Mouse (Mus musculus) hindbrain, embryonic 11.5 days (tissue): ENCODE measurements around the gene Eps8l1. TPM values are rescaled to one million over a fixed set of nuclear protein-coding genes. Genes with fewer than 3 reads are reported as not detected.
A peak's percentile ranks its signal among the peaks of the same experiment; 100 is the strongest.

ENCODE experiments used
- ATAC-seq: fragments of 200-750 bp; cut with Nextera tagmentation; 2 replicates; pipeline ENCODE4 v1.8.0; 2017; ENCODE audit warnings: mild to moderate bottlenecking, moderate TSS enrichment, moderate library complexity; ENCODE audit not compliant: low FRiP score
- DNase-seq: peaks from one replicate; pipeline ENCODE4 v3.0.0-alpha.2; 2015; ENCODE audit warnings: low spot score
- H3K27ac ChIP-seq: fragments of 300-500 bp; sonication (generic); 2 replicates; pipeline ENCODE4 v1.5.1; 2014; ENCODE audit warnings: mild to moderate bottlenecking, low read depth, low read length
- H3K27me3 ChIP-seq: fragments of 300-500 bp; sonication (generic); 2 replicates; pipeline ENCODE4 v1.6.1; 2014; ENCODE audit warnings: mild to moderate bottlenecking, low read length, moderate library complexity, mixed read lengths; ENCODE audit not compliant: control insufficient read depth, insufficient read depth
- H3K36me3 ChIP-seq: fragments of 300-500 bp; sonication (generic); 2 replicates; pipeline ENCODE4 v1.6.1; 2014; ENCODE audit warnings: mild to moderate bottlenecking, low read length, moderate library complexity, mixed read lengths; ENCODE audit not compliant: control insufficient read depth, insufficient read depth
- H3K4me1 ChIP-seq: fragments of 300-500 bp; sonication (generic); replicated peaks from 2 replicates; pipeline ENCODE4 v1.6.1; 2014; ENCODE audit warnings: low read length, mixed read lengths; ENCODE audit not compliant: control insufficient read depth, insufficient read depth
- H3K4me2 ChIP-seq: fragments of 300-500 bp; sonication (generic); replicated peaks from 2 replicates; pipeline ENCODE4 v1.6.1; 2014; ENCODE audit warnings: mild to moderate bottlenecking, low read depth, low read length
- H3K4me3 ChIP-seq: fragments of 300-500 bp; sonication (generic); 2 replicates; pipeline ENCODE4 v1.5.1; 2014; ENCODE audit warnings: low read depth, low read length
- H3K9ac ChIP-seq: fragments of 300-500 bp; sonication (generic); 2 replicates; pipeline ENCODE4 v1.6.1; 2014; ENCODE audit warnings: low read depth, low read length
- H3K9me3 ChIP-seq: fragments of 300-500 bp; sonication (generic); 2 replicates; pipeline ENCODE4 v1.6.1; 2016; ENCODE audit warnings: low read length; ENCODE audit not compliant: control insufficient read depth
- WGBS: fragments of 180-500 bp; shearing (Covaris S2); extraction: QIAGEN DNeasy Blood & Tissue Kit; methylation state at CpG from one replicate; pipeline ENCODE4 v1.1.7; 2014; 5-methylcytosine and 5-hydroxymethylcytosine counted together
- polyA plus RNA-seq: library from polyadenylated mRNA; unstranded; fragments of >200 nt; fragmentation: Nextera tagmentation; extraction: Ambion mirVana; gene quantifications from 2 replicates; pipeline ENCODE4 v1.2.1, GENCODE M21; 2014

The Eps8l1 gene
- polyA plus RNA-seq, 1 experiment from 2014 or later: 4.6 TPM

- Histone ChIP-seq H3K4me3 (no peak overlapping the region), H3K36me3 (peaks cover 7% of the 10 kb centered on the region), H3K27ac (no peak overlapping the region), H3K27me3 (no peaks in the 10 kb centered on the region), H3K4me1 (no peaks in the 10 kb centered on the region), H3K9ac (no peak overlapping the region), H3K4me2 (no peak overlapping the region), H3K9me3 (no peaks in the 10 kb centered on the region)
- DNase-seq (no peak), ATAC-seq (no peak)
- WGBS: 87% methylated on average over 2 of the region's 2 CpGs
Measured at GRCm38 (mm10) chr7:4437721-4438120, 22.8 kb upstream of the Eps8l1 start.

GRCm38 (mm10) chr7:4440549-4440948 is 19.9 kb upstream of the Eps8l1 start:
- H3K27me3 ChIP-seq: no peaks in the 10 kb centered on the region
- H3K9me3 ChIP-seq: no peaks in the 10 kb centered on the region
- 89% methylated on average over 10 of the region's 10 CpGs for WGBS
- ATAC-seq (no peak), DNase-seq (no peak)
- no peak overlapping the region for H3K27ac ChIP-seq
- H3K4me1 ChIP-seq: no peaks in the 10 kb centered on the region
- H3K4me3 ChIP-seq: no peak overlapping the region
- no peak overlapping the region for H3K4me2 ChIP-seq
- no peak overlapping the region for H3K9ac ChIP-seq
- H3K36me3 ChIP-seq: peaks cover 7% of the 10 kb centered on the region

GRCm38 (mm10) chr7:4445216-4445791 is 15.2 kb upstream of the Eps8l1 start, which contains the start of gene Rdh13:
Gene Rdh13, minus strand, starts transcription at chr7:4445649.
- Histone ChIP-seq H3K4me2 (peak within 1 kb of the TSS; percentile 59), H3K4me1 (no peaks in the 10 kb centered on the region), H3K9ac (peak within 1 kb of the TSS; percentile 79), H3K27me3 (no peaks in the 10 kb centered on the region), H3K9me3 (no peaks in the 10 kb centered on the region), H3K4me3 (peak within 1 kb of the TSS; percentile 74), H3K27ac (no peak within 1 kb of the TSS), H3K36me3 (peaks cover 7% of the 10 kb centered on the region)
- peak; percentile 97 for ATAC-seq
- peak; percentile 90 for DNase-seq
- under 1% methylated on average over 35 of the region's 35 CpGs for WGBS

- peaks cover 2% of the 10 kb centered on the region for H3K36me3 ChIP-seq
- H3K9me3 ChIP-seq: no peaks in the 10 kb centered on the region
- no peak overlapping the region for H3K4me2 ChIP-seq
- H3K4me3 ChIP-seq: no peak overlapping the region
- H3K4me1 ChIP-seq: no peaks in the 10 kb centered on the region
- no peak overlapping the region for H3K9ac ChIP-seq
- ATAC-seq: no peak
- no peak for DNase-seq
- no peaks in the 10 kb centered on the region for H3K27me3 ChIP-seq
- no peak overlapping the region for H3K27ac ChIP-seq
- 0% methylated on average over 1 of the region's 1 CpGs for WGBS
Measured at GRCm38 (mm10) chr7:4447138-4447537, 13.3 kb upstream of the Eps8l1 start.

GRCm38 (mm10) chr7:4448439-4448838 is 12.0 kb upstream of the Eps8l1 start:
- Histone ChIP-seq H3K4me3 (no peak overlapping the region), H3K27ac (no peak overlapping the region), H3K9me3 (no peaks in the 10 kb centered on the region), H3K27me3 (no peaks in the 10 kb centered on the region), H3K9ac (no peak overlapping the region), H3K4me2 (no peak overlapping the region), H3K36me3 (no peaks in the 10 kb centered on the region), H3K4me1 (no peaks in the 10 kb centered on the region)
- DNase-seq: no peak
- ATAC-seq: no peak
- WGBS: 90% methylated on average over 3 of the region's 3 CpGs

GRCm38 (mm10) chr7:4449211-4449610 is 11.3 kb upstream of the Eps8l1 start:
- Histone ChIP-seq H3K4me2 (no peak overlapping the region), H3K36me3 (no peaks in the 10 kb centered on the region), H3K27me3 (no peaks in the 10 kb centered on the region), H3K4me3 (no peak overlapping the region), H3K9me3 (no peaks in the 10 kb centered on the region), H3K27ac (no peak overlapping the region), H3K4me1 (no peaks in the 10 kb centered on the region), H3K9ac (no peak overlapping the region)
- ATAC-seq: no peak
- 17% methylated on average over 2 of the region's 2 CpGs for WGBS
- no peak for DNase-seq

- Histone ChIP-seq H3K4me1 (no peaks in the 10 kb centered on the region), H3K4me3 (no peak overlapping the region), H3K36me3 (no peaks in the 10 kb centered on the region), H3K9me3 (no peaks in the 10 kb centered on the region), H3K27ac (no peak overlapping the region), H3K4me2 (no peak overlapping the region), H3K9ac (no peak overlapping the region), H3K27me3 (no peaks in the 10 kb centered on the region)
- no peak for DNase-seq
- ATAC-seq: no peak
- WGBS: 34% methylated on average over 4 of the region's 4 CpGs
Measured at GRCm38 (mm10) chr7:4452644-4453043, 7.8 kb upstream of the Eps8l1 start.

- H3K9me3 ChIP-seq: no peaks in the 10 kb centered on the region
- no peak overlapping the region for H3K4me2 ChIP-seq
- no peaks in the 10 kb centered on the region for H3K4me1 ChIP-seq
- no peak overlapping the region for H3K27ac ChIP-seq
- DNase-seq: no peak
- H3K4me3 ChIP-seq: no peak overlapping the region
- H3K27me3 ChIP-seq: no peaks in the 10 kb centered on the region
- ATAC-seq: peak; percentile 20; the same call in 1 of the 2 replicates
- 13% methylated on average over 12 of the region's 12 CpGs for WGBS
- no peak overlapping the region for H3K9ac ChIP-seq
- H3K36me3 ChIP-seq: no peaks in the 10 kb centered on the region
Measured at GRCm38 (mm10) chr7:4464194-4464824, 3.8 kb downstream of the Eps8l1 start.

GRCm38 (mm10) chr7:4467801-4468200 is 7.3 kb downstream of the Eps8l1 start:
- Histone ChIP-seq H3K27me3 (peaks cover 13% of the 10 kb centered on the region), H3K4me3 (no peak overlapping the region), H3K9ac (no peak overlapping the region), H3K36me3 (no peaks in the 10 kb centered on the region), H3K27ac (no peak overlapping the region), H3K9me3 (no peaks in the 10 kb centered on the region), H3K4me2 (no peak overlapping the region), H3K4me1 (no peaks in the 10 kb centered on the region)
- no peak for ATAC-seq
- 79% methylated on average over 3 of the region's 3 CpGs for WGBS
- DNase-seq: no peak
